8 mouse cellular contexts compared by ENCODE assay signal in genomic region chr19:16131831-16132230, GRCm38 (mm10). TPM values are rescaled to one million over a fixed set of nuclear protein-coding genes. Genes with fewer than 3 reads are reported as not detected.
DNase-seq lines count a peak whose midpoint lies in the region; ATAC-seq lines count a peak whose summit lies in the region.

No protein-coding gene starts in this region.

- no peaks in the 10 kb centered on the region for H3K27me3 ChIP-seq in limb, embryonic 11.5 days (ENCODE audit: control insufficient read depth, insufficient read depth, low read length)
- no peaks in the 10 kb centered on the region for H3K27me3 ChIP-seq in stomach, embryonic 14.5 days (ENCODE audit: control insufficient read depth, insufficient read depth, low read length)

- H3K9ac ChIP-seq in limb, embryonic 11.5 days (ENCODE audit: low read length), result peak overlapping the region; percentile 97
- peak overlapping the region; percentile 97 for H3K9ac ChIP-seq in stomach, embryonic 14.5 days (replicated peaks; ENCODE audit: low read depth, low read length)

- ATAC-seq in limb, embryonic 11.5 days (ENCODE audit: insufficient number of reproducible peaks, low FRiP score, low TSS enrichment, low read depth), result no peak
- ATAC-seq in stomach, embryonic 14.5 days (ENCODE audit: insufficient number of reproducible peaks, insufficient read depth, low FRiP score, low read depth), result no peak

- 0 out of 2 replicates have a peak overlapping the region, but pooled peaks have one; percentile 97 for H3K27ac ChIP-seq in limb, embryonic 11.5 days (replicated peaks; ENCODE audit: low read depth, low read length)
- peak overlapping the region; percentile 97 for H3K27ac ChIP-seq in stomach, embryonic 14.5 days (ENCODE audit: low read length)

- H3K4me3 ChIP-seq in limb, embryonic 11.5 days (ENCODE audit: low read depth, low read length), result peak overlapping the region; percentile 82
- peak overlapping the region; percentile 95 for H3K4me3 ChIP-seq in stomach, embryonic 14.5 days (ENCODE audit: low read depth, low read length)

- H3K9me3 ChIP-seq in limb, embryonic 11.5 days (ENCODE audit: control insufficient read depth, low read length), result no peaks in the 10 kb centered on the region
- no peaks in the 10 kb centered on the region for H3K9me3 ChIP-seq in stomach, embryonic 14.5 days (ENCODE audit: control insufficient read depth, low read depth, low read length)

- 16% methylated on average over 6 of the region's 6 CpGs for WGBS in limb, embryonic 11.5 days
- 7% methylated on average over 6 of the region's 6 CpGs for WGBS in stomach, embryonic 14.5 days

- no peaks in the 10 kb centered on the region for H3K36me3 ChIP-seq in limb, embryonic 11.5 days (ENCODE audit: control insufficient read depth, insufficient read depth, low read length)
- no peaks in the 10 kb centered on the region for H3K36me3 ChIP-seq in stomach, embryonic 14.5 days (ENCODE audit: control insufficient read depth, insufficient read depth, low read length)

- peaks cover 5% of the 10 kb centered on the region for H3K4me1 ChIP-seq in limb, embryonic 11.5 days (ENCODE audit: control insufficient read depth, insufficient read depth, low read length)
- peaks cover 21% of the 10 kb centered on the region for H3K4me1 ChIP-seq in stomach, embryonic 14.5 days (ENCODE audit: control insufficient read depth, insufficient read depth, low read length)

- intact Hi-C loops in gastrocnemius, postnatal 36 days (cut with DNase I), result loop anchor here (5.0 kb wide), 1 partner anchor 45 kb away; no protein-coding TSS in a partner anchor

- peak; percentile 41 for DNase-seq in adrenal gland, postnatal 10 days
- no peak for DNase-seq in adrenal gland, postnatal 4 days (ENCODE audit: low spot score in 2 of 2)
- peak; percentile 21 for DNase-seq in right cerebral cortex, postnatal 25 days
- DNase-seq in right cerebral cortex, postnatal 36 days (ENCODE audit: low spot score in 2 of 2), result no peak
- DNase-seq in limb, embryonic 11.5 days (ENCODE audit: low spot score), result no peak
- no peak for DNase-seq in gastrocnemius, postnatal 36 days
- DNase-seq in right cerebral cortex, adult 18-20 months, result no peak

- H3K4me2 ChIP-seq in limb, embryonic 11.5 days (ENCODE audit: low read depth, severe bottlenecking), result peak overlapping the region; percentile 51
- peak overlapping the region; percentile 57 for H3K4me2 ChIP-seq in stomach, embryonic 14.5 days (replicated peaks; ENCODE audit: low read depth, low read length)

RNA-seq across cellular contexts. Expression of gene Gnaq, which starts 0.8 kb away (rescaled TPM):
- 10 to 100 TPM; 52.6 to 61.1 TPM for total RNA-seq in adrenal gland, postnatal 10 days (2021)
- 10 to 100 TPM; 86.3 to 89.9 TPM for total RNA-seq in adrenal gland, postnatal 4 days (2021)
- 14.1 and 15.2 TPM in 2 replicates for polyA plus RNA-seq in limb, embryonic 11.5 days (2014; fragmentation: Nextera tagmentation; extraction: Ambion mirVana)
- polyA plus RNA-seq in stomach, embryonic 14.5 days (2014; fragmentation: Nextera tagmentation; extraction: Ambion mirVana), result 22.6 and 23.3 TPM in 2 replicates
- total RNA-seq in gastrocnemius, postnatal 36 days (2021), result 10 to 100 TPM; 10.3 to 11.3 TPM

Comparison
In these comparisons a context has a peak if more than half of its experiments do, and no peak if none do; other contexts are left out.
1. DNase-seq: peak in adrenal gland, postnatal 10 days (single experiment) and right cerebral cortex, postnatal 25 days (single experiment); none in adrenal gland, postnatal 4 days (0 of 2), right cerebral cortex, postnatal 36 days (0 of 2), limb, embryonic 11.5 days (single experiment), gastrocnemius, postnatal 36 days (0 of 2) and right cerebral cortex, adult 18-20 months (single experiment).
2. RNA of gene Gnaq, which starts 0.8 kb away (total RNA-seq): 86.3 to 89.9 TPM in adrenal gland, postnatal 4 days and 52.6 to 61.1 TPM in adrenal gland, postnatal 10 days; 10.3 to 11.3 TPM in gastrocnemius, postnatal 36 days; every median in the first group is over 4 times any median in the second.